Mouse (Mus musculus): ENCODE measurements around the gene Trim8.

Gene Trim8

GRCm38 (mm10) chr19:46504822-46505417, 3.4 kb downstream of the Trim8 start:
- no peak for DNase-seq (ENCODE audit: low read depth, low spot score)

- DNase-seq (ENCODE audit: low read depth, low spot score) = no peak
These were observed 4.3 kb downstream of the Trim8 start for GRCm38 (mm10) chr19:46505646-46506371.

GRCm38 (mm10) chr19:46506372-46506717, 4.8 kb downstream of the Trim8 start:
- no peak for DNase-seq (ENCODE audit: low read depth, low spot score)

GRCm38 (mm10) chr19:46507181-46507581, 5.7 kb downstream of the Trim8 start:
- no peak for DNase-seq (ENCODE audit: low read depth, low spot score)

GRCm38 (mm10) chr19:46507806-46508205, 6.3 kb downstream of the Trim8 start:
- no peak for DNase-seq (ENCODE audit: low read depth, low spot score)

- DNase-seq (ENCODE audit: low read depth, low spot score) = no peak
These were observed 7.2 kb downstream of the Trim8 start for GRCm38 (mm10) chr19:46508738-46509137.

GRCm38 (mm10) chr19:46509202-46509601, 7.7 kb downstream of the Trim8 start:
- DNase-seq (ENCODE audit: low read depth, low spot score) = no peak

- no peak for DNase-seq (ENCODE audit: low read depth, low spot score)
These were observed 8.2 kb downstream of the Trim8 start for GRCm38 (mm10) chr19:46509736-46510135.

GRCm38 (mm10) chr19:46510401-46510800, 8.9 kb downstream of the Trim8 start:
- DNase-seq (ENCODE audit: low read depth, low spot score) = no peak

- no peak for DNase-seq (ENCODE audit: low read depth, low spot score)
These were observed 9.3 kb downstream of the Trim8 start for GRCm38 (mm10) chr19:46510824-46511223.

- no peak for DNase-seq (ENCODE audit: low read depth, low spot score)
These were observed 9.8 kb downstream of the Trim8 start for GRCm38 (mm10) chr19:46511263-46511662.

GRCm38 (mm10) chr19:46514387-46514786, 12.9 kb downstream of the Trim8 start:
- DNase-seq (ENCODE audit: low read depth, low spot score) = no peak

GRCm38 (mm10) chr19:46515287-46515821, 13.9 kb downstream of the Trim8 start:
- no peak for DNase-seq (ENCODE audit: low read depth, low spot score)

- DNase-seq (ENCODE audit: low read depth, low spot score) = no peak
These were observed 15.4 kb downstream of the Trim8 start for GRCm38 (mm10) chr19:46516667-46517528.

GRCm38 (mm10) chr19:46517529-46518351, 16.2 kb downstream of the Trim8 start:
- DNase-seq (ENCODE audit: low read depth, low spot score) = no peak

GRCm38 (mm10) chr19:46518352-46518787, 16.9 kb downstream of the Trim8 start:
- no peak for DNase-seq (ENCODE audit: low read depth, low spot score)

- no peak for DNase-seq (ENCODE audit: low read depth, low spot score)
These were observed 17.5 kb downstream of the Trim8 start for GRCm38 (mm10) chr19:46518828-46519621.

- DNase-seq (ENCODE audit: low read depth, low spot score) = no peak
These were observed 20.2 kb downstream of the Trim8 start for GRCm38 (mm10) chr19:46521698-46522097.

GRCm38 (mm10) chr19:46522433-46523044, 21.0 kb downstream of the Trim8 start:
- DNase-seq (ENCODE audit: low read depth, low spot score) = peak; percentile 50

GRCm38 (mm10) chr19:46523131-46523479, 21.6 kb downstream of the Trim8 start:
- no peak for DNase-seq (ENCODE audit: low read depth, low spot score)

All from telencephalon, adult 2 months (tissue).